Mouse (Mus musculus): ENCODE results near the gene Pgm2.
A peak's percentile ranks its signal among the peaks of the same experiment; 100 is the strongest.

- TF ChIP-seq CTCF (IDR thresholded peaks at IDR 0.05; ENCODE audit: low read depth) (peak; percentile 5; the same call in 1 of the 2 replicates), EP300 (IDR thresholded peaks at IDR 0.05; ENCODE audit: low read depth) (no peak)
Measured at GRCm38 (mm10) chr5:64159781-64160704, 67.3 kb downstream of the Pgm2 start.

All from heart, postnatal 0 days (tissue).